Mouse (Mus musculus): ENCODE data around the gene Antxr2.

DNA sequence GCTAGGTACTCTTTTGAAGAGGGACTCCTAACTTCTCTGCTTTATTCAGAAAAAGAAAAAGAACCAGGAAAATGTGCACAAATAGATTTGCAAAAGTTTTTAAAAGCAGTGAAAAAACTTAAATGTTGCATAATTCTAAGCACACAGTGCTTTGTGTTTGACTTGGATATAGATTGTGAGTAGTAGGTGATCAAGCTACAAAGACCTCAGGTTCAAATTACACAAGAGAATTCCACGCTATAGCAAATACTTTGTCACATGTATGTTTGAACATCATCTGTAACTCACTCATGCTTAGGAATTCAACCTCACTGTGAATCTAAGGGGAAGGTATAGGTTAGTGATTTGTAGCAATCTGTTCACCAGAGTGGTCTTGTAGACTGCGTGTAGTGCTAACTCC is 153.9 kb downstream of the Antxr2 start:
- no peak for TF ChIP-seq TAL1 (IDR thresholded peaks at IDR 0.05; ENCODE audit: low read length)
- TF ChIP-seq GATA1 (IDR thresholded peaks at IDR 0.05; ENCODE audit: low read length), result no peak

All from erythroblast, embryonic 14.5 days (primary cell).